Mouse (Mus musculus) E14TG2a.4 (cell line): ENCODE measurements around the gene Dysf.

Source experiments
- H3K27me3 ChIP-seq: 2 replicates; pipeline ENCODE4 v1.6.1; 2014; ENCODE audit warnings: low read length, control low read depth; ENCODE audit not compliant: insufficient read depth
- H3K36me3 ChIP-seq: 2 replicates; pipeline ENCODE4 v1.6.1; 2014; ENCODE audit warnings: low read length, control low read depth; ENCODE audit not compliant: insufficient read depth
- H3K4me1 ChIP-seq: replicated peaks from 2 replicates; pipeline ENCODE4 v1.6.1; 2014; ENCODE audit warnings: low read depth, low read length, control low read depth
- H3K4me3 ChIP-seq: replicated peaks from 2 replicates; pipeline ENCODE4 v1.5.1; 2014; ENCODE audit warnings: mild to moderate bottlenecking, low read length
- H3K9me3 ChIP-seq: 2 replicates; pipeline ENCODE4 v1.6.1; 2014; ENCODE audit warnings: low read length, control low read depth
- CTCF ChIP-seq: conservative IDR thresholded peaks from 2 replicates; pipeline ENCODE4 v1.5.1; 2014; ENCODE audit warnings: low read length
- NANOG ChIP-seq: IDR thresholded peaks from 2 replicates; pipeline ENCODE4 v1.6.1; 2014; ENCODE audit warnings: borderline replicate concordance, low read length, mixed read lengths
- POU5F1 ChIP-seq: IDR thresholded peaks from 2 replicates; pipeline ENCODE4 v1.6.1; 2014; ENCODE audit warnings: low read length, borderline replicate concordance

Gene Dysf

DNA sequence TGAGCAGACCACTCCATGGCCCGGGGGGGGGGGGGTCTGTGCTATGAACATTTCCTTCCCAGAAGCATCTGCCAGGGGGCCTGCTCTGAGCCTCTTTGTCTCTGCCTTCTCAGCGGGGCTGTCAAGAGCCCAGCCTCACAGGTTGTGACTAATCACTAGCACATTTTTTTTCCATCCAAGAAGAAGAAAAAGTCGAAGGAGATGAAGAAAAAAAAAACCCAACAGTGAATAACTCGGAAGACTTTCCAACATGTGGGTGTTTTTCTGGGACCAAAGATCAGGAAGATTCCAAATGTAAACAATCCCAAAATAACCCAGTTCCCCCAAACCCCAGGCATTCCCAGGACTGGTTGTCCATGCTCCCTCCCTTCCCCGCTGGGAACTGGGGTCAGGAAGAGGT is 238.6 kb downstream of the Dysf start:
- TF ChIP-seq POU5F1 (no peak), CTCF (no peak), NANOG (no peak)
- H3K27me3 ChIP-seq, result 0 out of 2 replicates have a peak, but pooled peaks cover 3% of the 10 kb centered on the region
- H3K4me1 ChIP-seq, result no peaks in the 10 kb centered on the region
- H3K36me3 ChIP-seq, result no peaks in the 10 kb centered on the region
- no peak overlapping the region for H3K4me3 ChIP-seq
- H3K9me3 ChIP-seq, result no peaks in the 10 kb centered on the region
